Mouse (Mus musculus): ENCODE data around the gene Camkk1. TPM values are rescaled to one million over a fixed set of nuclear protein-coding genes. Genes with fewer than 3 reads are reported as not detected.

The Camkk1 gene
- total and polyA plus RNA-seq, 3 experiments = 5.8 to 6.6 TPM; not detected in 1

DNA sequence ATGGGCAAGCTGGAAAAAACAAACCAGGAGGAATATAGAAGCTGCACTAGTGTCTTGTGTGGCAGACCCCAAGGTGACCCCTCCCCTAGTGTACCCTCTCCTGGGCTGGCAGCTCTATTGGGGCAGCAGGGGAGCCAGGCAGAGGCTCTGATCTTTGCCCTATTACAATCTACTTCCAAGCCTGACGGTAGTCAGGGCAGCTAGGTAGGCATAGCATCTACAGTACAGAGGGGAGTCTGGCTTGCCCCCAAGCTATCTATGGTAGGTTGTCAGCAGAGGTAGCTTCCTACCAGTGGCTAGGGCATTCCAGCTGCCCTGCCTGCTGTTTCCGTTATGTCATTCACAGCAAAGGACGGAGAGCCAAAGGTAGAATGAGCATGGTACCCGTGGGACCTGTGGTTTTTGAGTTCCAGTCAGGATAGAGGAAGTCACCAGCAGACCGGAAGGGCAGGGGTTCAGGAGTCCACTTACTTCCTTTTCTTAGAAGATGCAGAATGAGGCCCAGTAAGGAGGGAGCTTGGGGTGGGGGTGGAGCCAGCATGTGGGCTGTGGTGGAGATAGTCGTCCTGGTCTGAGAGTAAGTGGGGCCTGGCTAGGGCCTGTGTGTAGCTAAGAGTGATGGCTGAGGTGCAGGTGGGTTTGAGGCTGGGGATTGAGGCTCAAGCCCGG, 5.6 kb downstream of the Camkk1 start:
- H3K4me1 ChIP-seq (ENCODE audit: control insufficient read depth in 1 of 2, insufficient read depth in 2 of 2, low read length in 2 of 2) = peaks cover 2 to 16% of the 10 kb centered on the region in 2 experiments; a peak in 3 of 4 replicates
- H3K79me2 ChIP-seq (ENCODE audit: control insufficient read depth, insufficient read depth, low read length, poor library complexity) = no peaks in the 10 kb centered on the region
- no peaks in the 10 kb centered on the region for H3K9me3 ChIP-seq (replicated peaks; ENCODE audit: insufficient read depth, low read length)
- no peaks in the 10 kb centered on the region for H3K27me3 ChIP-seq (ENCODE audit: control insufficient read depth in 1 of 2, insufficient read depth in 2 of 2, low read length in 2 of 2)
- H3K36me3 ChIP-seq (ENCODE audit: control insufficient read depth in 1 of 2, insufficient read depth in 2 of 2, low read length in 2 of 2) = peaks cover 0 to 6% of the 10 kb centered on the region in 2 experiments; a peak in 2 of 4 replicates
- H3K4me3 ChIP-seq (ENCODE audit: control insufficient read depth in 1 of 2, insufficient read depth in 1 of 2, low read depth in 2 of 2, low read length in 2 of 2) = peak overlapping the region; percentile 14 to 30; a peak in 3 of 4 replicates
- peak overlapping the region; percentile 46 for H3K9ac ChIP-seq (ENCODE audit: control insufficient read depth, low read depth, low read length, poor library complexity, severe bottlenecking)
- no peak for TF ChIP-seq CTCF (IDR thresholded peaks at IDR 0.05 in 2 of 3, conservative IDR thresholded peaks at IDR 0.05 in 1 of 3; ENCODE audit: control insufficient read depth in 1 of 3, insufficient read depth in 1 of 3, low read depth in 2 of 3, low read length in 3 of 3, poor library complexity in 1 of 3, severe bottlenecking in 1 of 3)
- TF ChIP-seq SMC3 (IDR thresholded peaks at IDR 0.05; ENCODE audit: low read depth, low read length) = no peak
- no peak for TF ChIP-seq RAD21 (IDR thresholded peaks at IDR 0.05; ENCODE audit: low read depth, low read length)
- TF ChIP-seq EP300 (IDR thresholded peaks at IDR 0.05; ENCODE audit: low read depth in 1 of 2, low read length in 2 of 2) = peak; percentile 60 to 70
- no peak for TF ChIP-seq ZNF384 (IDR thresholded peaks at IDR 0.05; ENCODE audit: low read depth, low read length)
- no peak for TF ChIP-seq UBTF (IDR thresholded peaks at IDR 0.05; ENCODE audit: borderline replicate concordance, insufficient read depth, low read depth, low read length)
- 0 out of 2 replicates have a peak, but pooled peaks have one; percentile 40 for TF ChIP-seq MXI1 (IDR thresholded peaks at IDR 0.05; ENCODE audit: low read depth, low read length)
- peak; percentile 50; the same call in 1 of the 2 replicates for TF ChIP-seq HCFC1 (IDR thresholded peaks at IDR 0.05; ENCODE audit: low read depth, low read length)
- TF ChIP-seq TAL1 (IDR thresholded peaks at IDR 0.05; ENCODE audit: low read length) = no peak
- TF ChIP-seq USF2 (IDR thresholded peaks at IDR 0.05; ENCODE audit: borderline replicate concordance in 1 of 2, insufficient read depth in 1 of 2, low read depth in 1 of 2, low read length in 2 of 2) = no peak
- 0 out of 2 replicates have a peak, but pooled peaks have one; percentile 16 for TF ChIP-seq USF1 (IDR thresholded peaks at IDR 0.05; ENCODE audit: low read depth, low read length)
- no peak for TF ChIP-seq ZKSCAN1 (IDR thresholded peaks at IDR 0.05; ENCODE audit: low read depth, low read length)
- TF ChIP-seq TCF12 (IDR thresholded peaks at IDR 0.05; ENCODE audit: low read depth, low read length) = peak; percentile 16; the same call in 1 of the 2 replicates
- peak; percentile 52; the same call in 1 of the 2 replicates for TF ChIP-seq ETS1 (IDR thresholded peaks at IDR 0.05; ENCODE audit: low read depth, low read length)
- TF ChIP-seq TBP (IDR thresholded peaks at IDR 0.05; ENCODE audit: low read depth, low read length) = no peak
- TF ChIP-seq SIN3A (IDR thresholded peaks at IDR 0.05; ENCODE audit: low read length) = peak; percentile 66
- TF ChIP-seq ZMIZ1 (IDR thresholded peaks at IDR 0.05; ENCODE audit: low read depth, low read length) = no peak
- TF ChIP-seq GABPA (IDR thresholded peaks at IDR 0.05; ENCODE audit: low read depth, low read length) = no peak
- no peak for TF ChIP-seq NRF1 (IDR thresholded peaks at IDR 0.05; ENCODE audit: insufficient read depth, low read depth, low read length, poor library complexity, severe bottlenecking)
- peak; percentile 67; the same call in 1 of the 2 replicates for TF ChIP-seq MYC (IDR thresholded peaks at IDR 0.05; ENCODE audit: low read depth, low read length)
- 0 out of 2 replicates have a peak, but pooled peaks have one; percentile 47 for TF ChIP-seq MAZ (IDR thresholded peaks at IDR 0.05; ENCODE audit: low read depth, low read length)
- no peak for TF ChIP-seq ZC3H11A (IDR thresholded peaks at IDR 0.05; ENCODE audit: low read depth, low read length)
- no peak for TF ChIP-seq CHD2 (IDR thresholded peaks at IDR 0.05; ENCODE audit: low read length)
- no peak for TF ChIP-seq GATA1 (IDR thresholded peaks at IDR 0.05; ENCODE audit: low read depth, low read length)
- TF ChIP-seq NELFE (IDR thresholded peaks at IDR 0.05; ENCODE audit: low read depth, low read length) = peak; percentile 38; the same call in 1 of the 2 replicates
- 0 out of 2 replicates have a peak, but pooled peaks have one; percentile 49 for TF ChIP-seq MAX (IDR thresholded peaks at IDR 0.05; ENCODE audit: low read length)
- TF ChIP-seq RCOR1 (IDR thresholded peaks at IDR 0.05; ENCODE audit: low read depth, low read length) = peak; percentile 51; the same call in 1 of the 2 replicates
- peak; percentile 61 to 64; a peak in 3 of 4 replicates for TF ChIP-seq POLR2A (IDR thresholded peaks at IDR 0.05; ENCODE audit: control insufficient read depth in 1 of 2, insufficient read depth in 1 of 2, low read depth in 1 of 2, low read length in 2 of 2, poor library complexity in 1 of 2)
- peak; percentile 70 for TF ChIP-seq ELF1 (IDR thresholded peaks at IDR 0.05; ENCODE audit: low read depth, low read length)
- TF ChIP-seq BHLHE40 (IDR thresholded peaks at IDR 0.05; ENCODE audit: borderline replicate concordance, low read depth, low read length) = no peak
- TF ChIP-seq MYB (IDR thresholded peaks at IDR 0.05; ENCODE audit: low read depth, low read length) = no peak
- no peak for TF ChIP-seq JUND (IDR thresholded peaks at IDR 0.05; ENCODE audit: low read depth, low read length)
- TF ChIP-seq E2F4 (IDR thresholded peaks at IDR 0.05; ENCODE audit: borderline replicate concordance, low read depth, low read length) = no peak
- no peak for TF ChIP-seq POLR2AphosphoS5 (IDR thresholded peaks at IDR 0.05; ENCODE audit: borderline replicate concordance, low read depth, low read length)
- TF ChIP-seq CHD1 (IDR thresholded peaks at IDR 0.05; ENCODE audit: low read depth, low read length) = no peak
- H3K27ac ChIP-seq (ENCODE audit: control insufficient read depth, low read depth, low read length) = peak overlapping the region; percentile 30
- DNase-seq (ENCODE audit: low read depth, low spot score) = peak; percentile 92
